Mouse (Mus musculus) midbrain, embryonic 14.5 days (tissue): ENCODE data around the gene Glp2r. TPM values are rescaled to one million over a fixed set of nuclear protein-coding genes. Genes with fewer than 3 reads are reported as not detected.

Source experiments
- ATAC-seq: fragments of 200-750 bp; cut with Nextera tagmentation; 2 replicates; pipeline ENCODE4 v1.8.0; 2017; ENCODE audit warnings: moderate number of reproducible peaks, moderate library complexity; ENCODE audit not compliant: low FRiP score, low TSS enrichment
- DNase-seq: peaks from one replicate; pipeline ENCODE4 v3.0.0-alpha.2; 2015
- H3K27ac ChIP-seq: fragments of 300-500 bp; sonication (generic); replicated peaks from 2 replicates; pipeline ENCODE4 v1.5.1; 2014; ENCODE audit warnings: mild to moderate bottlenecking, low read depth, low read length, moderate library complexity
- H3K27me3 ChIP-seq: fragments of 300-500 bp; sonication (generic); 2 replicates; pipeline ENCODE4 v1.6.1; 2014; ENCODE audit warnings: low read length, control low read depth, mixed read lengths; ENCODE audit not compliant: control insufficient read depth, insufficient read depth
- H3K36me3 ChIP-seq: fragments of 300-500 bp; sonication (generic); 2 replicates; pipeline ENCODE4 v1.6.1; 2014; ENCODE audit warnings: low read length, control low read depth; ENCODE audit not compliant: control insufficient read depth, insufficient read depth
- H3K4me1 ChIP-seq: fragments of 300-500 bp; sonication (generic); 2 replicates; pipeline ENCODE4 v1.6.1; 2014; ENCODE audit warnings: mild to moderate bottlenecking, antibody characterized with exemption, low read length, control low read depth; ENCODE audit not compliant: control insufficient read depth, insufficient read depth
- H3K4me2 ChIP-seq: fragments of 300-500 bp; sonication (generic); 2 replicates; pipeline ENCODE4 v1.6.1; 2014; ENCODE audit warnings: mild to moderate bottlenecking, low read length, moderate library complexity
- H3K4me3 ChIP-seq: fragments of 300-500 bp; sonication (generic); replicated peaks from 2 replicates; pipeline ENCODE4 v1.5.1; 2014; ENCODE audit warnings: low read depth, low read length
- H3K9ac ChIP-seq: fragments of 300-500 bp; sonication (generic); replicated peaks from 2 replicates; pipeline ENCODE4 v1.6.1; 2014; ENCODE audit warnings: mild to moderate bottlenecking, low read length, moderate library complexity
- H3K9me3 ChIP-seq: fragments of 300-500 bp; sonication (generic); 2 replicates; pipeline ENCODE4 v1.6.1; 2016; ENCODE audit warnings: low read length, control low read depth, mixed read lengths; ENCODE audit not compliant: control insufficient read depth
- WGBS: fragments of 180-500 bp; shearing (Covaris S2); extraction: QIAGEN DNeasy Blood & Tissue Kit; methylation state at CpG from one replicate; pipeline ENCODE4 v1.1.7; 2014; 5-methylcytosine and 5-hydroxymethylcytosine counted together
- polyA plus RNA-seq: library from polyadenylated mRNA; unstranded; fragments of >200 nt; fragmentation: Nextera tagmentation; extraction: Ambion mirVana; gene quantifications from 2 replicates; pipeline ENCODE4 v1.2.1, GENCODE M21; 2014

Gene Glp2r
- polyA plus RNA-seq, 1 experiment from 2014 or later = 0.07 TPM

DNA sequence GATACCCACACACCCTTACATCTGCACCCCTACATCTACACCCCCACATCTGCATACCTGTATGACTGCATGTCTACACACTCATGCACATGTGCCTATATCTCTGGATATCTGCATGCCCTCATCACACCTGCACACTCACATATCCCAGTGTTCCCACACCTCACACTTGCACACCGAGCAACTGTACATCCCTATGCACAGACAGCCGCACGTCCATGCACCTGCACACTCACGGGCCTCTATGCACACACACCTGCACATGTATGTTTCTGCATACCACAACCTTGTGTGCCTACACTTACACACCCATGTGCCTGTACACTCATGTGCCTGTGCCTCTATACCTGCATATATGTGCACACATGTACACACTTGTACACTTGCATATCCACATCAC lies 107.5 kb downstream of the Glp2r start:
- Histone ChIP-seq H3K9ac (no peak overlapping the region), H3K27me3 (no peaks in the 10 kb centered on the region), H3K4me1 (no peaks in the 10 kb centered on the region), H3K4me3 (no peak overlapping the region), H3K4me2 (no peak overlapping the region), H3K27ac (no peak overlapping the region), H3K9me3 (no peaks in the 10 kb centered on the region), H3K36me3 (no peaks in the 10 kb centered on the region)
- no peak for DNase-seq
- WGBS = 97% methylated on average over 4 of the region's 4 CpGs
- ATAC-seq = no peak

DNA sequence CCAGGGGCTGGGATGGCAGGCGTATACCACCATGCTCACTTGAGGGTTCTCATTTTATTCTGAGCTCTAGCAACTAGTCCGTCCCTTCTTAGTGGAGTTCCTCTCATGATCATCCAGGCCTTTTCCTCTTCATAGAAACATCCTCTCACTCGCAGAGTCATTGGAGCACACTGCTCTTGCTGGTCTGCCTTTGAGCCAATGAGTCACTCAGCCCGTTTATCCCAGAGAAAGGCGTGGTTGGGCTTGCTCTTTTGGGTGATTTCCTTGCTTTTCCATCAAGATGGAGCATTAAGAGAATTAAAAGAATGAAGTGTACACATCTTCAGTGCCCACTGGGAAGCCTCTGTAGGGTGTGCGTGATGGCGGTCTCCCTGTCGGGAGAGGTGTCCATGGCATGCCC lies 109.5 kb downstream of the Glp2r start:
- DNase-seq (no peak), ATAC-seq (no peak)
- Histone ChIP-seq H3K27ac (no peak overlapping the region), H3K9ac (no peak overlapping the region), H3K4me1 (no peaks in the 10 kb centered on the region), H3K27me3 (no peaks in the 10 kb centered on the region), H3K9me3 (no peaks in the 10 kb centered on the region), H3K4me3 (no peak overlapping the region), H3K4me2 (no peak overlapping the region), H3K36me3 (no peaks in the 10 kb centered on the region)
- 91% methylated on average over 8 of the region's 8 CpGs for WGBS

DNA sequence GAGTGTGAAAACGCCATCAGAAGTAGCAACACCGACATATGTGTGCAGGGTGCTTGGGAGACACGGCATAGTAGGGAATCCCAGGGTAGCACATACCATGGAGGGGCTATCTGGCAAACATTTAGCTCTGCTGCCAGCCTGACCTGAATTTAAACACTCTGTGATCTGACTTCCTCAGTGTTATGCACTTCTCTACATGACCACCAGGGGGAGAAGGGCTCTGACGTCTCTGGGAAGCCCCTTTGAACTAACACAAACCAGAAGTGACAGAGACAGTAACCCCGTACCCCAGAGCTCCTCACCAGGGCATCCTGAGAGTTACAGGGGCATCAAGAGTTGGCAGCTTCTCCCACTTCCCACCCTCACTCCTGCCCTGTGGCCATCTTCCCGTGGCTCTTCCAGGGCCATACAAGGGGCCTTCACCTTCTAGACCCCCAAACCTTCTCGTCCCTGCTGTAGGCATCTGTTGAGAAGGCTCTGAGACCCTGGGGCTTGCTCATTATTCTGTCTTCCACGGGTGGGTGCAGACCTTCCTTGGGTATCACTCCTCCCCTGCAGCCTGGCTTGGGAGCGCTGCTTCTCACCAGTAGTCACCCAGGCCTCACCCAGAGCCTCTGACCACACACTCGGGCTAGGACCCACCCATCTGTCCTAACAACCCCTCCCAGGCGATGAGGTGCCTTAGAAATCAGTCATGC lies 113.1 kb downstream of the Glp2r start:
- no peak for ATAC-seq
- no peaks in the 10 kb centered on the region for H3K36me3 ChIP-seq
- no peaks in the 10 kb centered on the region for H3K27me3 ChIP-seq
- no peak overlapping the region for H3K4me2 ChIP-seq
- no peak overlapping the region for H3K4me3 ChIP-seq
- H3K9me3 ChIP-seq = no peaks in the 10 kb centered on the region
- 51% methylated on average over 11 of the region's 11 CpGs for WGBS
- no peak overlapping the region for H3K9ac ChIP-seq
- peaks cover 3% of the 10 kb centered on the region; the same call in 1 of the 2 replicates for H3K4me1 ChIP-seq
- no peak overlapping the region for H3K27ac ChIP-seq
- DNase-seq = peak; percentile 79

DNA sequence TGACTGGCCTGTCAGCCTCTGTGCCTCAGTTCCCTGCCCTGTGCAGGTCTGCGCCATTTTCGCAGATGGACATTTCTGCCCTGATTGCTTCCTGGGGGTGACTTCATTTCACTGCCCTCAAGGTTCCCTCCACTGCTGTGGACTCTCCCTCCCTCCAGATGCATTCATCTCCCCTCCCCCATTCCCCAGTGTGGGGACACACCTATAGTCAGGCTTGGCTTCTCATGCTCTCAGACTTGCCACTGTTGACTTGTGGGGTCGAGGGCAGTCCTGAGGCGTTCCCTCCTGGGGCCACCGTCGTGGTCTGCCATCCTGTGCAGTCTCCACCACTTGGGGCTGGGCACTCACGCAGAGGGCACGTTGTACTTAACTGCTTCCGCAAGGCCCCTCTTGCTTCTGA lies 114.1 kb downstream of the Glp2r start:
- Histone ChIP-seq H3K27ac (no peak overlapping the region), H3K36me3 (no peaks in the 10 kb centered on the region), H3K4me3 (no peak overlapping the region), H3K9ac (no peak overlapping the region), H3K4me2 (no peak overlapping the region), H3K9me3 (no peaks in the 10 kb centered on the region), H3K4me1 (peaks cover 12% of the 10 kb centered on the region), H3K27me3 (no peaks in the 10 kb centered on the region)
- DNase-seq = no peak
- ATAC-seq = no peak
- 91% methylated on average over 9 of the region's 9 CpGs for WGBS

DNA sequence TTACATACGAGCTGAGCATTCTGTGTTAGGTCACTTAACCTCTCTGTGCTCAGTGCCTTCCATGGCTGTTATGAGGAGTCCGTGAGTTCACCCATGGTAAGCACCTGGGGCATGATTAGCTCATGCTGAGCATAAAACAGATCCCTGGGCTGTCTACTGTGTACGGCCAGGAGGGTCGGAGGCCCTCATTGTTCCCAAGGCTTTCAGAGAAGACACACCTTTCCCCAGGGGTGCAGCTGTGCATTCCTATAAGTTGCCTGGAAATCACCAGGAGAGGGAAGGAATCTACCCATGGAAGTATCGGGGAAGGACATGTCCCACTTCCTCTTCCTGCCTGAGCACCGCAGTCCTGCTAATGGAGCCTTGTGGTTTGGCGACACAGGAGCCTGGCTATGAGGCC lies 114.6 kb downstream of the Glp2r start:
- Histone ChIP-seq H3K27me3 (no peaks in the 10 kb centered on the region), H3K4me3 (no peak overlapping the region), H3K36me3 (no peaks in the 10 kb centered on the region), H3K4me1 (peaks cover 12% of the 10 kb centered on the region), H3K4me2 (no peak overlapping the region), H3K9me3 (no peaks in the 10 kb centered on the region), H3K9ac (no peak overlapping the region), H3K27ac (no peak overlapping the region)
- ATAC-seq = no peak
- WGBS = 85% methylated on average over 7 of the region's 7 CpGs
- DNase-seq = no peak

DNA sequence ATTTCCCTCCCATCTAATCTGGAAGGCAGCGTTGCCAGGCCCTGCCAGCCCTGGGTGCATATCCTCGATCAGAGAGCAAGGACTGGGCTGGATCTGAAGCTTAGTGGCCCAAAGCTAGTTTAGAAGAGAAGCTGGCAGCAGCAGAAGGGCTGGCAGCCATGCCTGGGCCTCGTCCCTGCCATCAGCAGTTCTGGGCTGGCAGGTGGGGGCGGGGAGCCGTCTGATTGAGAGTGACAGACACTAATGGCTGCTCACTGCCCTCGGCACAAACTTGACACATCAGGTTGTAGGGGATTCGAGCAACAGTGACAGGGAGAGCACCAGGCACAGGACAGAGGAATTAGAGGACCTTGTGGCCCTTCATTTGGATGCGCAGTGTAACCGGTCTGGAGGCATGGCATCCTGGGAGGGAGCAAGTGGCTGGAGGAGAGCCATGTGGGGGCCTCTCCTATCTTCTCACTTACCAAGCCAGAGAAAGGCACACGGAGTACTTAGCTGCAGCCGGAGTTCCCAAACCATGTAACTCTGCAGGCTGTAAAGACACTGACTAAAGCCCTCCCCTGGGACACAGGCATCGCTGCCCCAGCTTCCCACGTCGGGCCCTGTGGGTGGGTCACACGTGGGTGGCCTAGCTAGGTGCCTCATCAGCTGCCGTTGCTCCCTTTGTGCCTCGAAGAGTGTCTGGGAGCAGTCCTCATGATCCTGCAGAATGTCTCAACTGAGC lies 115.6 kb downstream of the Glp2r start:
- 70% methylated on average over 17 of the region's 17 CpGs for WGBS
- H3K9ac ChIP-seq = no peak overlapping the region
- no peak overlapping the region for H3K27ac ChIP-seq
- DNase-seq (no peak), ATAC-seq (no peak)
- H3K4me2 ChIP-seq = no peak overlapping the region
- no peaks in the 10 kb centered on the region for H3K36me3 ChIP-seq
- H3K4me3 ChIP-seq = no peak overlapping the region
- H3K9me3 ChIP-seq = no peaks in the 10 kb centered on the region
- H3K4me1 ChIP-seq = peaks cover 12% of the 10 kb centered on the region
- H3K27me3 ChIP-seq = no peaks in the 10 kb centered on the region

DNA sequence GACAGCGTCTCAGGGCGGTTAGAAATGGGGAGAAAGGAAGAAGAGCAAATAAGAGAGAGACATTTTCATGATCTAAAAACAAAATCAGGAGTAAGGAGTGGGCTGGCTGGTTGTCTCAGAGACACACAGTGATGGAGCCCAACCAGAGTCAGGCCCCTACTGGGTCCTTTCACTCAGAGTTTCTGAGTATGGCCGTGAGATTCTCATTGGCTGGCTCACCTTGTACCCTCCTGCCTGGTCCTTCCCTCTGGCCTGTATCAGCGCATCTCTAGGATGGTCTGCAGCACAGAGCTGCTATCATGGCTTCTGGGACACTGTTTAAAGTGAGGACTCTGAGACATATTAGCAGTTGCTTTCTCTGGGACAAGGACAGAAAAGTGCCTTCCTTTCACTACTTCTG lies 116.4 kb downstream of the Glp2r start:
- 86% methylated on average over 4 of the region's 4 CpGs for WGBS
- no peak for ATAC-seq

DNA sequence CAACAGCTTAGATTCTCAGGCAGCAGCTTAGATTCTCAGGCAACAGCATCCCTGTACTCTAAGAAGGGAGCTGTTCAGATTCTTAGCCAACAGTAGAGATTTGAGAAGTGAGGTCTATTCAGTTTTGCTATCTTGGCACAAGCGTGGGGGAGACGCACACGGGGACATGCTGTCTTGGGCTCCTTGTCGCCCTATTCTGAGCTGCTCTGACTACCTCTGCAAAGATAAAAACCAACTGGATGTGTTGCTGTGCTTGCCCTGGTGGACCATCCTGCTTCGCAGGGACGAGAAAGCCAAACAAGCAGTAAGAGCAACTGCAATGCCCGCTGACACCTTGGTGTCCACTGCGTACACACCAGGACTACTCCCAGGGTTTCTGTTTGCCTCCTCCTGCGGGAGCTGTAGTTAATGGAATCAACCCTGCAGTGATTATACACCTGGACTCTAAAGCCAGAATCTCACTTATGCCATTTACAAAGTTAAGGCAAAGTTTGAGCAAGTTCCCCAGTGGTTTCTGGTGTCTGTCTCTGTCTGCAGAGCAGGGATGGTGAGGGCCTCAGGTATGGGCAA lies 117.3 kb downstream of the Glp2r start:
- H3K27me3 ChIP-seq = no peaks in the 10 kb centered on the region
- ATAC-seq = no peak
- no peaks in the 10 kb centered on the region for H3K36me3 ChIP-seq
- no peak overlapping the region for H3K4me3 ChIP-seq
- no peak overlapping the region for H3K9ac ChIP-seq
- no peak overlapping the region for H3K4me2 ChIP-seq
- H3K27ac ChIP-seq = no peak overlapping the region
- WGBS = 91% methylated on average over 9 of the region's 9 CpGs
- peaks cover 12% of the 10 kb centered on the region for H3K4me1 ChIP-seq
- DNase-seq = no peak
- no peaks in the 10 kb centered on the region for H3K9me3 ChIP-seq

More for the DNA sequence above, 116.4 kb downstream of the Glp2r start:
- no peak overlapping the region for H3K4me3 ChIP-seq
- no peaks in the 10 kb centered on the region for H3K9me3 ChIP-seq
- no peak overlapping the region for H3K9ac ChIP-seq
- no peak overlapping the region for H3K27ac ChIP-seq
- H3K27me3 ChIP-seq = no peaks in the 10 kb centered on the region
- H3K4me1 ChIP-seq = peaks cover 12% of the 10 kb centered on the region
- no peaks in the 10 kb centered on the region for H3K36me3 ChIP-seq
- no peak overlapping the region for H3K4me2 ChIP-seq
- DNase-seq = no peak

DNA sequence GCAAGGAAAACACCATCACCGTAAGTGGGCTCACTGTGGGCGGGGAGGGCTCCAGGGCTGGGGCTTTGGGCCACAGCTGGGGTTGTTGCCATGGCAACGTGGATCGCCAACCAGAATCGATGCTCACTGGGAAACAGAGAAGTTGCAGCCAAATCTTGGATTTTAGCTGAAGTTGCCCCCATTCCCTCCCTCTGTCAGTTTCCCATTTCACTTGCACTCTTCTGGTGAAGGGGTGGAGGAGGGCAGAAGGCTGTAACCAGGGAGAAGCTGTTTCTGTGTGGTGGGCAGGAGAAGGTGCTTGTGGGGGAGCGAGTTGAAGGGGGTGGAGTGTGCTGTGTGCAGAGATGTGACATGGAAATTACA lies 118.1 kb downstream of the Glp2r start:
- no peaks in the 10 kb centered on the region for H3K36me3 ChIP-seq
- H3K27ac ChIP-seq = no peak overlapping the region
- WGBS = 21% methylated on average over 6 of the region's 6 CpGs
- no peak overlapping the region; the same call in 1 of the 2 replicates for H3K4me3 ChIP-seq
- no peaks in the 10 kb centered on the region for H3K27me3 ChIP-seq
- DNase-seq (peak; percentile 51), ATAC-seq (no peak)
- H3K4me2 ChIP-seq = peak overlapping the region; percentile 36
- no peak overlapping the region for H3K9ac ChIP-seq
- H3K9me3 ChIP-seq = no peaks in the 10 kb centered on the region
- H3K4me1 ChIP-seq = peaks cover 12% of the 10 kb centered on the region
